In genomic region chr11:107865128-107865527, GRCm38 (mm10) we compare ENCODE assay signal across 9 mouse cellular contexts. TPM values are rescaled to one million over a fixed set of nuclear protein-coding genes. Genes with fewer than 3 reads are reported as not detected.
DNase-seq lines count a peak whose midpoint lies in the region; ATAC-seq lines count a peak whose summit lies in the region.
"Had no signal": no experiment of that assay in that cellular context is flagged by ENCODE, and none has a peak within 500 bp of the region (broad histone marks: within the 10 kb centered on the region; RNA-seq: fewer than 3 reads in every experiment).

No protein-coding gene starts in this region.

- peaks cover 1% of the 10 kb centered on the region; the same call in 1 of the 2 replicates for H3K27me3 ChIP-seq in heart, embryonic 11.5 days (ENCODE audit: control insufficient read depth, insufficient read depth, low read length)
- H3K27me3 ChIP-seq in embryonic facial prominence, embryonic 10.5 days (replicated peaks; ENCODE audit: low read depth, poor library complexity, severe bottlenecking), result no peaks in the 10 kb centered on the region; the same call in 1 of the 2 replicates
- H3K27me3 ChIP-seq in splenic B cell, adult 2 months (ENCODE audit: control insufficient read depth, insufficient read depth, low read length, poor library complexity, severe bottlenecking), result no peaks in the 10 kb centered on the region

- no peak overlapping the region for H3K27ac ChIP-seq in heart, embryonic 11.5 days (ENCODE audit: low read depth, low read length)
- H3K27ac ChIP-seq in embryonic facial prominence, embryonic 10.5 days (replicated peaks), result no peak overlapping the region

- H3K9me3 ChIP-seq in heart, embryonic 11.5 days (replicated peaks; ENCODE audit: control insufficient read depth, low read length), result no peaks in the 10 kb centered on the region
- H3K9me3 ChIP-seq in embryonic facial prominence, embryonic 10.5 days, result no peaks in the 10 kb centered on the region
- H3K9me3 ChIP-seq: megakaryocyte, embryonic 14.5 days had no signal

- intact Hi-C loops in heart, postnatal 14 days (cut with DNase I), result loop anchor here (2.0 kb wide), 1 partner anchor 118 kb away; no protein-coding TSS in a partner anchor

- H3K4me1 ChIP-seq in heart, embryonic 11.5 days (ENCODE audit: control insufficient read depth, insufficient read depth, low read length), result no peaks in the 10 kb centered on the region
- H3K4me1 ChIP-seq in embryonic facial prominence, embryonic 10.5 days, result no peaks in the 10 kb centered on the region; the same call in 1 of the 2 replicates

- H3K4me2 ChIP-seq in heart, embryonic 11.5 days, result no peak overlapping the region

- DNase-seq in heart, adult 11 months, result peak; percentile 90
- DNase-seq in adrenal gland, postnatal 25 days, result peak; percentile 77
- DNase-seq in embryonic facial prominence, embryonic 10.5 days (ENCODE audit: low spot score), result peak; percentile 74
- peak; percentile 70 to 82 for DNase-seq in heart, postnatal 14 days
- peak; percentile 75 to 87 for DNase-seq in layer of hippocampus, postnatal 36 days
- DNase-seq in mesoderm, embryonic 11.5 days (ENCODE audit: low read depth, low spot score), result peak; percentile 71
- DNase-seq in splenic B cell, adult 2 months (ENCODE audit: low read depth, low spot score), result peak; percentile 59

- 17% methylated on average over 7 of the region's 7 CpGs for WGBS in heart, embryonic 11.5 days (ENCODE audit: insufficient replicate concordance)
- WGBS in embryonic facial prominence, embryonic 10.5 days, result 22% methylated on average over 7 of the region's 7 CpGs

- H3K4me3 ChIP-seq in heart, embryonic 11.5 days (ENCODE audit: low read depth, low read length), result no peak overlapping the region
- H3K4me3 ChIP-seq in embryonic facial prominence, embryonic 10.5 days, result no peak overlapping the region
- H3K4me3 ChIP-seq: megakaryocyte, embryonic 14.5 days had no signal

- H3K9ac ChIP-seq in heart, embryonic 11.5 days (ENCODE audit: low read depth, low read length), result no peak overlapping the region

- ATAC-seq in heart, embryonic 11.5 days (replicated peaks; ENCODE audit: insufficient number of reproducible peaks, low FRiP score, low TSS enrichment), result no peak

- no peaks in the 10 kb centered on the region for H3K36me3 ChIP-seq in heart, embryonic 11.5 days (ENCODE audit: control insufficient read depth, insufficient read depth, low read length)
- H3K36me3 ChIP-seq in embryonic facial prominence, embryonic 10.5 days (replicated peaks), result no peaks in the 10 kb centered on the region
- H3K36me3 ChIP-seq in splenic B cell, adult 2 months (ENCODE audit: control insufficient read depth, insufficient read depth, low read length, poor library complexity, severe bottlenecking), result no peaks in the 10 kb centered on the region

RNA-seq across cellular contexts. Expression of gene Cacng5, which starts 49.7 kb away (rescaled TPM):
- not detected in 2 replicates for polyA plus RNA-seq in heart, embryonic 11.5 days (2014; fragmentation: Nextera tagmentation; extraction: Ambion mirVana)
- 0.15 TPM in 1 of 2 replicates, not detected in the other for total RNA-seq in adrenal gland, postnatal 25 days (2021)
- polyA plus RNA-seq in embryonic facial prominence, embryonic 10.5 days (2016; fragmentation: Nextera tagmentation; extraction: Ambion mirVana), result 0.34 and 0.52 TPM in 2 replicates
- total RNA-seq in heart, postnatal 14 days (2021), result under 1 TPM; 0.10 to 0.22 TPM
- 10 to 100 TPM; 12.0 to 12.1 TPM for total RNA-seq in layer of hippocampus, postnatal 36 days (2021)

Comparison
In these comparisons a context has a peak if more than half of its experiments do, and no peak if none do; other contexts are left out.
1. RNA of gene Cacng5, which starts 49.7 kb away (total RNA-seq): 12.0 to 12.1 TPM in layer of hippocampus, postnatal 36 days; 0.10 to 0.22 TPM in heart, postnatal 14 days and 0.15 TPM in adrenal gland, postnatal 25 days; every median in the first group is over 10 times any median in the second.
2. Peak in every context shown above with its lines, with median percentiles within 50 percentile points of each other: DNase-seq.